Mouse (Mus musculus) spleen, embryonic (tissue): Measurements from ENCODE around the gene Etl4.

Experiments
- CTCF ChIA-PET: fragments of 350-600 bp; sonication (Branson Sonifier 250); formaldehyde crosslinking; loops from one replicate; lab custom pipeline; 2022; lab: Charles Lee

The Etl4 gene

GRCm38 (mm10) chr2:19909171-19909899 is at the start of gene Etl4:
TSS of gene Etl4 (plus strand) at chr2:19909780.
- CTCF ChIA-PET, result no interaction called here

- CTCF ChIA-PET, result no interaction called here
Observed at GRCm38 (mm10) chr2:19869167-19869566, 40.4 kb upstream of the Etl4 start.

- CTCF ChIA-PET, result no interaction called here
Observed at GRCm38 (mm10) chr2:19871881-19872280, 37.7 kb upstream of the Etl4 start.

GRCm38 (mm10) chr2:19890875-19891274 is 18.7 kb upstream of the Etl4 start:
- CTCF ChIA-PET, result no interaction called here

- CTCF ChIA-PET, result no interaction called here
Observed at GRCm38 (mm10) chr2:19909900-19910780, 560 bp downstream of the Etl4 start.

GRCm38 (mm10) chr2:19910781-19911175 is 1.2 kb downstream of the Etl4 start:
- CTCF ChIA-PET, result no interaction called here

- CTCF ChIA-PET, result interaction anchor here (0.9 kb wide), 1 partner anchor 504 kb away, joined by 3 read pairs; no protein-coding TSS in a partner anchor
Observed at GRCm38 (mm10) chr2:19919190-19919589, 9.6 kb downstream of the Etl4 start.

GRCm38 (mm10) chr2:19930009-19930408 is 20.4 kb downstream of the Etl4 start:
- CTCF ChIA-PET, result no interaction called here

GRCm38 (mm10) chr2:19933836-19934235 is 24.3 kb downstream of the Etl4 start:
- CTCF ChIA-PET, result no interaction called here

GRCm38 (mm10) chr2:19945205-19945604 is 35.6 kb downstream of the Etl4 start:
- CTCF ChIA-PET, result no interaction called here

- CTCF ChIA-PET, result no interaction called here
Observed at GRCm38 (mm10) chr2:19953028-19953427, 43.4 kb downstream of the Etl4 start.

- CTCF ChIA-PET, result no interaction called here
Observed at GRCm38 (mm10) chr2:19966445-19966844, 56.9 kb downstream of the Etl4 start.

GRCm38 (mm10) chr2:20037671-20038070 is 128.1 kb downstream of the Etl4 start:
- CTCF ChIA-PET, result no interaction called here

- CTCF ChIA-PET, result no interaction called here
Observed at GRCm38 (mm10) chr2:20072377-20072776, 162.8 kb downstream of the Etl4 start.

- CTCF ChIA-PET, result no interaction called here
Observed at GRCm38 (mm10) chr2:20076118-20076796, 166.7 kb downstream of the Etl4 start.

GRCm38 (mm10) chr2:20084781-20085180 is 175.2 kb downstream of the Etl4 start:
- CTCF ChIA-PET, result no interaction called here

- CTCF ChIA-PET, result no interaction called here
Observed at GRCm38 (mm10) chr2:20105456-20105855, 195.9 kb downstream of the Etl4 start.

- CTCF ChIA-PET, result no interaction called here
Observed at GRCm38 (mm10) chr2:20111703-20112102, 202.1 kb downstream of the Etl4 start.

- CTCF ChIA-PET, result no interaction called here
Observed at GRCm38 (mm10) chr2:20125914-20126313, 216.3 kb downstream of the Etl4 start.

- CTCF ChIA-PET, result no interaction called here
Observed at GRCm38 (mm10) chr2:20131792-20132191, 222.2 kb downstream of the Etl4 start.

GRCm38 (mm10) chr2:20138426-20138825 is 228.8 kb downstream of the Etl4 start:
- CTCF ChIA-PET, result no interaction called here

- CTCF ChIA-PET, result no interaction called here
Observed at GRCm38 (mm10) chr2:20145368-20145767, 235.8 kb downstream of the Etl4 start.
